Mouse (Mus musculus) lung, embryonic 15.5 days (tissue): Measurements from ENCODE around the gene Nup50. TPM values are rescaled to one million over a fixed set of nuclear protein-coding genes. Genes with fewer than 3 reads are reported as not detected.

ENCODE experiments used
- ATAC-seq: fragments of 200-750 bp; cut with Nextera tagmentation; 2 replicates; pipeline ENCODE4 v1.8.0; 2017; ENCODE audit warnings: moderate number of reproducible peaks, borderline replicate concordance; ENCODE audit not compliant: low FRiP score, low TSS enrichment; ENCODE audit errors: extremely low read depth
- H3K27ac ChIP-seq: fragments of 300-500 bp; sonication (generic); 2 replicates; pipeline ENCODE4 v1.5.1; 2015; ENCODE audit warnings: moderate library complexity, mild to moderate bottlenecking, inconsistent platforms
- H3K27me3 ChIP-seq: fragments of 300-500 bp; sonication (generic); 2 replicates; pipeline ENCODE4 v1.6.1; 2015; ENCODE audit warnings: inconsistent platforms
- H3K36me3 ChIP-seq: fragments of 300-500 bp; sonication (generic); 2 replicates; pipeline ENCODE4 v1.6.1; 2015; ENCODE audit warnings: inconsistent platforms
- H3K4me1 ChIP-seq: fragments of 300-500 bp; sonication (generic); 2 replicates; pipeline ENCODE4 v1.6.1; 2015; ENCODE audit warnings: inconsistent platforms
- H3K4me2 ChIP-seq: fragments of 300-500 bp; sonication (generic); 2 replicates; pipeline ENCODE4 v1.6.1; 2015; ENCODE audit warnings: inconsistent platforms, mild to moderate bottlenecking, moderate library complexity
- H3K4me3 ChIP-seq: fragments of 300-500 bp; sonication (generic); 2 replicates; pipeline ENCODE4 v1.5.1; 2015; ENCODE audit warnings: mild to moderate bottlenecking, inconsistent platforms
- H3K9ac ChIP-seq: fragments of 300-500 bp; sonication (generic); 2 replicates; pipeline ENCODE4 v1.6.1; 2015; ENCODE audit warnings: inconsistent platforms
- H3K9me3 ChIP-seq: fragments of 300-500 bp; sonication (generic); 2 replicates; pipeline ENCODE4 v1.6.1; 2016; ENCODE audit warnings: inconsistent platforms
- WGBS: fragments of 180-500 bp; shearing (Covaris S2); methylation state at CpG from one replicate; pipeline ENCODE4 v1.1.7; 2015; 5-methylcytosine and 5-hydroxymethylcytosine counted together
- polyA plus RNA-seq: library from polyadenylated mRNA; unstranded; fragments of >200 nt; fragmentation: Nextera tagmentation; extraction: Ambion mirVana; gene quantifications from 2 replicates; pipeline ENCODE4 v1.2.1, GENCODE M21; 2015

Gene Nup50
- polyA plus RNA-seq, 1 experiment from 2014 or later = 39.8 TPM

GRCm38 (mm10) chr15:84958331-84958730, 35.1 kb downstream of the Nup50 start:
- Histone ChIP-seq H3K27me3 (no peaks in the 10 kb centered on the region), H3K9me3 (no peaks in the 10 kb centered on the region), H3K36me3 (peaks cover 10% of the 10 kb centered on the region; the same call in 1 of the 2 replicates), H3K9ac (no peak overlapping the region), H3K4me1 (no peaks in the 10 kb centered on the region), H3K4me2 (no peak overlapping the region), H3K27ac (no peak overlapping the region), H3K4me3 (no peak overlapping the region)
- WGBS = 86% methylated on average over 3 of the region's 3 CpGs
- ATAC-seq = no peak

- Histone ChIP-seq H3K4me1 (no peaks in the 10 kb centered on the region), H3K27ac (no peak overlapping the region), H3K36me3 (peaks cover 9% of the 10 kb centered on the region; the same call in 1 of the 2 replicates), H3K27me3 (no peaks in the 10 kb centered on the region), H3K4me3 (no peak overlapping the region), H3K9me3 (no peaks in the 10 kb centered on the region), H3K4me2 (no peak overlapping the region), H3K9ac (no peak overlapping the region)
- WGBS = 64% methylated on average over 6 of the region's 6 CpGs
- no peak for ATAC-seq
Observed at GRCm38 (mm10) chr15:84959891-84960290, 36.7 kb downstream of the Nup50 start.

DNA sequence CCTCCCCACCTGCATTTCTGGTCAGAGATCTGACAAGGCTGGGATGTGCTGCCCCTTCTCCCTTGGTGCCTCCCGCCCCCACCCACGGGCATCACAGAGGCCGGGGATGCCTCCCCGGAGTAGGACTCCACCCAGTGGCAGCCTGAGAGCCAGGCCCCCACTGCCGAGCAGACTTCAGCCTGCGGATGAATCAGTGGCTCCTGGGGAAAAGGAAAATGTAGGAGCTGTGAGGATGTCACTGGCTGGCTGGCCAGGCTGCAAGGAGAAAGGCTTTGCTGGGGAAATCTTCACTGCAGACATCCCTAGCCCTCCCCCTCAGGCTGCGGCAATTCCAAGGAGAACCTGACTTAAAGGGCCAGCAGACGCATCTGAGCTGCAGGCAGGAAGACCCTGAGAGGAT, 37.5 kb downstream of the Nup50 start:
- no peak overlapping the region for H3K9ac ChIP-seq
- no peaks in the 10 kb centered on the region for H3K27me3 ChIP-seq
- H3K27ac ChIP-seq = no peak overlapping the region
- whole genome bisulfite sequencing = 33% methylated on average over 8 of the region's 8 CpGs
- H3K9me3 ChIP-seq = no peaks in the 10 kb centered on the region
- no peaks in the 10 kb centered on the region for H3K4me1 ChIP-seq
- ATAC-seq = no peak
- 0 out of 2 replicates have a peak, but pooled peaks cover 1% of the 10 kb centered on the region for H3K36me3 ChIP-seq
- H3K4me2 ChIP-seq = no peak overlapping the region
- H3K4me3 ChIP-seq = no peak overlapping the region

DNA sequence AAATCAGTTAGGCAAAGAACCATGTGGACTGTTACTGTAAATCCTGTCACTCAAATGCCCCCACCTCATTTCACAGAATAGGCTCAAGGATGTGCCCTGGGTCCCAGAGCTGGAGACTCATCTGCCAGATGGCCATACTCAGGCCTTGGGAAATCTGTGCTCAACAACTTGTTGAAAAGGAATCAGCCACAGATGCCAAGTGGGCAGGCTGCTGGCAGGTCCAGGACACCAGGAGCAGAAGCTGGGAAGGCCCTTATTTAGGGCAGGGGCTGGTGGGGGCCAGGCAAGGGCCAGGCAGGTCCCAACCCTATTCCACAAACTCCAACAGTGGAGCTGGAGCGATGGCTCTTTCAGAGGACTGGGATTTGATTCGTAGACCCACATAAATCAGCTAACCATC, 39.3 kb downstream of the Nup50 start:
- Histone ChIP-seq H3K4me3 (no peak overlapping the region), H3K27ac (no peak overlapping the region), H3K9ac (no peak overlapping the region), H3K4me2 (no peak overlapping the region), H3K36me3 (no peaks in the 10 kb centered on the region), H3K9me3 (no peaks in the 10 kb centered on the region), H3K4me1 (no peaks in the 10 kb centered on the region), H3K27me3 (no peaks in the 10 kb centered on the region)
- no peak for ATAC-seq
- 78% methylated on average over 2 of the region's 2 CpGs for WGBS

DNA sequence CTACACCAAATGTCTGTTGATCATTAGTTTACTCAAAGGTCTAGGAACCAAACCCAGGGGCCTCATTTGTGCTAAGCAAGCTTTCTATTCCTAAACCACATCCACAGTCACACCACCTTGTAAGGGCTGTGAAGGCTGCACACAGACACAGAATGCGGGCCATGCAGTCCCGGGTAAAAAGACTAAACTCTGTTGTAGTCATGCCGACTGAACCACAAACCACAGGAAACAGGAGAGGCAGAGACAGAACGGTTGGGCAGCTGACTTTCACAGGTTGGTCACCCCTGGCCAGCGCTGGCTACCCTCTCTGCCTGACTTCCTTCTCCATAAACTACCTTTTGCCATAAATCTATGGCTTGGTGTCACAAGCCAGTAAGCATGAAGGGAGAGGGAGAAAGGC, 41.6 kb downstream of the Nup50 start:
- WGBS = 70% methylated on average over 5 of the region's 5 CpGs
- Histone ChIP-seq H3K4me1 (no peaks in the 10 kb centered on the region), H3K9me3 (no peaks in the 10 kb centered on the region), H3K9ac (no peak overlapping the region), H3K36me3 (no peaks in the 10 kb centered on the region), H3K4me2 (no peak overlapping the region), H3K4me3 (no peak overlapping the region), H3K27me3 (no peaks in the 10 kb centered on the region), H3K27ac (no peak overlapping the region)
- ATAC-seq = no peak

- 49% methylated on average over 7 of the region's 7 CpGs for WGBS
- H3K9ac ChIP-seq = no peak overlapping the region
- no peaks in the 10 kb centered on the region for H3K9me3 ChIP-seq
- H3K4me1 ChIP-seq = no peaks in the 10 kb centered on the region
- no peaks in the 10 kb centered on the region for H3K27me3 ChIP-seq
- H3K36me3 ChIP-seq = no peaks in the 10 kb centered on the region
- ATAC-seq = no peak
- no peak overlapping the region for H3K4me2 ChIP-seq
- H3K27ac ChIP-seq = no peak overlapping the region
- no peak overlapping the region for H3K4me3 ChIP-seq
Observed at GRCm38 (mm10) chr15:84965575-84966360, 42.6 kb downstream of the Nup50 start.

- Histone ChIP-seq H3K36me3 (no peaks in the 10 kb centered on the region), H3K9me3 (no peaks in the 10 kb centered on the region), H3K4me1 (no peaks in the 10 kb centered on the region), H3K4me2 (no peak overlapping the region), H3K9ac (no peak overlapping the region), H3K27ac (no peak overlapping the region), H3K27me3 (no peaks in the 10 kb centered on the region), H3K4me3 (no peak overlapping the region)
- 84% methylated on average over 4 of the region's 4 CpGs for WGBS
- ATAC-seq = no peak
Observed at GRCm38 (mm10) chr15:84968534-84968933, 45.3 kb downstream of the Nup50 start.

- Histone ChIP-seq H3K36me3 (no peaks in the 10 kb centered on the region), H3K4me2 (no peak overlapping the region), H3K27ac (no peak overlapping the region), H3K4me1 (no peaks in the 10 kb centered on the region), H3K27me3 (no peaks in the 10 kb centered on the region), H3K9ac (no peak overlapping the region), H3K9me3 (no peaks in the 10 kb centered on the region), H3K4me3 (no peak overlapping the region)
- no peak for ATAC-seq
- 60% methylated on average over 8 of the region's 8 CpGs for WGBS
Observed at GRCm38 (mm10) chr15:84972860-84973543, 49.8 kb downstream of the Nup50 start.

DNA sequence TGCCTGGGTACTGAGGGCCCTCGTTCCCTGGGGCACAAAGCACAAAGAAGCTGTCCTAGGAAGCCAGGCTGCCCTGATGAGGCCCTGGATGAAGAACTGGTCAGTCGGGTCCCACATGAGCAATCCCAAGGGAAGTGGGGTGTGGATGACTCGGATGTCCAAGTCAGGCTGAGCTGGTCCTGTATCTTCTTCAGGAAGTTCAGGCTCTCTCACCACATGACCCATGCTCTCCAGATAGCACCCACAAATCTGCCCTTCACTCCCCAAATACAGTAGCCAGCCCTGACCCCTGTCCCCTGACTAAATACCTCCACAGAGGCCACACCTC, 50.3 kb downstream of the Nup50 start:
- H3K27me3 ChIP-seq = no peaks in the 10 kb centered on the region
- no peak overlapping the region for H3K4me2 ChIP-seq
- WGBS = 66% methylated on average over 3 of the region's 3 CpGs
- H3K9ac ChIP-seq = no peak overlapping the region
- no peak for ATAC-seq
- no peak overlapping the region for H3K27ac ChIP-seq
- H3K4me1 ChIP-seq = no peaks in the 10 kb centered on the region
- no peaks in the 10 kb centered on the region for H3K36me3 ChIP-seq
- no peak overlapping the region for H3K4me3 ChIP-seq
- no peaks in the 10 kb centered on the region for H3K9me3 ChIP-seq

GRCm38 (mm10) chr15:84975729-84976128, 52.5 kb downstream of the Nup50 start:
- Histone ChIP-seq H3K9me3 (no peaks in the 10 kb centered on the region), H3K4me3 (no peak overlapping the region), H3K27me3 (no peaks in the 10 kb centered on the region), H3K4me1 (no peaks in the 10 kb centered on the region), H3K36me3 (no peaks in the 10 kb centered on the region), H3K9ac (no peak overlapping the region), H3K27ac (no peak overlapping the region), H3K4me2 (no peak overlapping the region)
- no peak for ATAC-seq
- WGBS = 22% methylated on average over 4 of the region's 4 CpGs

DNA sequence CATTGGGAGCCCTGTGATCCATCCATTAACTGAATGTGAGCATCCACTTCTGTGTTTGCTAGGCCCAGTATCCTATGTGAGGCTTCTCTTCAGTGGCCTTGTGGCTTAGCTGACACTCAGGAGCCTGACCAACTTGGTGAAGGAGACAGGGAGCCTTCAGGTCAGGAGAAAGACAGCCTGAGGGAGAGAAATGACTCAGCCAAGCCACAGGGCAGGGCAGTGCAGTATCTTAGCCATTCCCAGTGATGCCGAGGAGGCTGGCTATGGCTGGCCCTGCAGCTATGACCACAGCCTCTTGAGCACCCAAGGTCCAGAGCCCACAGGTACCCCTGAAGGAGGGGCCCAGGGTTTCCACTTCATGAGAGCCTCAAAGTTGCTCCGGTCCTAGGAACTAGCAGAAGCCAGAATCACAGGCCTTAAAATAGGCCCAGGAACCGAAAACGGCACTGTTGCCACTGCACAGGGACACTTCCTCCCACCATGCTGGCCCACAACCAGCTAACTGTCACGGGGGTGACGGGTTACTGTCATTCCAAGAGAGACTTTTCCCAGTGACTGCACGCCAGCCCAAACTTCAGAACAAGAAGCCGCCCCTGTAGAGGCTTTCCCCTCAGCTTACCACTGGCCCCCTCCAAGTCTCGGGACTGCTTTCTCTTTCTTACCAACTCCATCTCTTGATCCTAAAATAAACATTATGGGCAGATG, 58.5 kb downstream of the Nup50 start:
- Histone ChIP-seq H3K36me3 (no peaks in the 10 kb centered on the region), H3K4me3 (no peak overlapping the region), H3K9ac (no peak overlapping the region), H3K9me3 (no peaks in the 10 kb centered on the region), H3K27ac (no peak overlapping the region), H3K4me1 (peaks cover 9% of the 10 kb centered on the region), H3K4me2 (no peak overlapping the region), H3K27me3 (no peaks in the 10 kb centered on the region)
- no peak; the same call in 1 of the 2 replicates for ATAC-seq
- 54% methylated on average over 9 of the region's 9 CpGs for WGBS

DNA sequence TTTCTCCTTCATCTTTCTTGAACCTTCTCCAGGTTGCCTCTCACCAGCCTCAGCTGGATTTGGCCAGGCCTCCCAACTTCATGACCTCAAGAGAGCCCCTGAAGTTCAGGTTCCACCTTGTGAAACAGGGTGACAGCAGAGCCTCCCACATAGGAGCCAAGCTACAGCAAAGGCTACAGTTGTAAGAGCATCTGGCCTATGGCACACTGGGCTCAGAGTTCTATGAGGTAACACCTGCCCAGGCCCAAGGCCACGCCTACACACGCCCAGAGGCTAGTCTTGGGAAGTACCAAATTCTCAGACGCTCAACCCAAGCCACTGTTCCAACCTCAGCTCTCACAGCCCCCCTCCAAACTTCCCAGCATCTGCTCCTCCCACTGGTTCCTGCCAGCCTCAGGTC, 59.7 kb downstream of the Nup50 start:
- 75% methylated on average over 3 of the region's 3 CpGs for WGBS
- no peak overlapping the region for H3K27ac ChIP-seq
- peaks cover 12% of the 10 kb centered on the region for H3K4me1 ChIP-seq
- no peak overlapping the region for H3K4me2 ChIP-seq
- ATAC-seq = no peak
- H3K9me3 ChIP-seq = no peaks in the 10 kb centered on the region
- H3K4me3 ChIP-seq = no peak overlapping the region
- H3K27me3 ChIP-seq = no peaks in the 10 kb centered on the region
- no peaks in the 10 kb centered on the region for H3K36me3 ChIP-seq
- H3K9ac ChIP-seq = no peak overlapping the region
